Mouse (Mus musculus): ENCODE measurements around the gene Cic. TPM values are rescaled to one million over a fixed set of nuclear protein-coding genes. Genes with fewer than 3 reads are reported as not detected.

The Cic gene
- polyA plus RNA-seq, 1 experiment = 270 TPM

GRCm38 (mm10) chr7:25233061-25233460, 34.4 kb upstream of the Cic start:
- peak; percentile 76 for DNase-seq
- 4% methylated on average over 2 of the region's 2 CpGs for WGBS
- no peaks in the 10 kb centered on the region for H3K27me3 ChIP-seq (ENCODE audit: control insufficient read depth, insufficient read depth, low read length)
- TF ChIP-seq POLR2A (IDR thresholded peaks at IDR 0.05; ENCODE audit: control insufficient read depth, extremely low read depth, insufficient read depth, low read length, poor library complexity) (no peak), CTCF (IDR thresholded peaks at IDR 0.05; ENCODE audit: borderline replicate concordance, control insufficient read depth, extremely low read depth, insufficient read depth, low read length, poor library complexity) (no peak)
- H3K27ac ChIP-seq (ENCODE audit: control insufficient read depth, insufficient read depth, low read length) = peak overlapping the region; percentile 83
- peaks cover 28% of the 10 kb centered on the region for H3K36me3 ChIP-seq (ENCODE audit: control insufficient read depth, insufficient read depth, low read length)
- H3K4me3 ChIP-seq (ENCODE audit: control insufficient read depth, insufficient read depth, low read length) = no peak overlapping the region; the same call in 1 of the 2 replicates
- peaks cover 70% of the 10 kb centered on the region for H3K4me1 ChIP-seq (replicated peaks; ENCODE audit: control insufficient read depth, insufficient read depth, low read length)

GRCm38 (mm10) chr7:25235526-25235925, 32.0 kb upstream of the Cic start:
- 98% methylated on average over 5 of the region's 5 CpGs for WGBS
- DNase-seq = no peak
- Histone ChIP-seq H3K27me3 (ENCODE audit: control insufficient read depth, insufficient read depth, low read length) (no peaks in the 10 kb centered on the region), H3K27ac (ENCODE audit: control insufficient read depth, insufficient read depth, low read length) (no peak overlapping the region), H3K4me1 (replicated peaks; ENCODE audit: control insufficient read depth, insufficient read depth, low read length) (peaks cover 58% of the 10 kb centered on the region), H3K4me3 (ENCODE audit: control insufficient read depth, insufficient read depth, low read length) (no peak overlapping the region), H3K36me3 (ENCODE audit: control insufficient read depth, insufficient read depth, low read length) (peaks cover 9% of the 10 kb centered on the region)
- TF ChIP-seq POLR2A (IDR thresholded peaks at IDR 0.05; ENCODE audit: control insufficient read depth, extremely low read depth, insufficient read depth, low read length, poor library complexity) = no peak
- no peak for TF ChIP-seq CTCF (IDR thresholded peaks at IDR 0.05; ENCODE audit: borderline replicate concordance, control insufficient read depth, extremely low read depth, insufficient read depth, low read length, poor library complexity)

- under 1% methylated on average over 75 of the region's 76 CpGs for WGBS
- H3K4me1 ChIP-seq (replicated peaks; ENCODE audit: control insufficient read depth, insufficient read depth, low read length) = peaks cover 39% of the 10 kb centered on the region
Measured at GRCm38 (mm10) chr7:25237249-25238014, 30.1 kb upstream of the Cic start, which contains the start of gene Gsk3a. TSS of gene Gsk3a (minus strand) at chr7:25237851.

GRCm38 (mm10) chr7:25238015-25238706, 29.3 kb upstream of the Cic start:
- no peaks in the 10 kb centered on the region for H3K36me3 ChIP-seq (ENCODE audit: control insufficient read depth, insufficient read depth, low read length)
- H3K4me1 ChIP-seq (replicated peaks; ENCODE audit: control insufficient read depth, insufficient read depth, low read length) = peaks cover 31% of the 10 kb centered on the region
- TF ChIP-seq POLR2A (IDR thresholded peaks at IDR 0.05; ENCODE audit: control insufficient read depth, extremely low read depth, insufficient read depth, low read length, poor library complexity) (no peak; the same call in 1 of the 2 replicates), CTCF (IDR thresholded peaks at IDR 0.05; ENCODE audit: borderline replicate concordance, control insufficient read depth, extremely low read depth, insufficient read depth, low read length, poor library complexity) (no peak)
- H3K4me3 ChIP-seq (ENCODE audit: control insufficient read depth, insufficient read depth, low read length) = peak overlapping the region; percentile 36
- DNase-seq = peak; percentile 93
- H3K27me3 ChIP-seq (ENCODE audit: control insufficient read depth, insufficient read depth, low read length) = no peaks in the 10 kb centered on the region
- H3K27ac ChIP-seq (ENCODE audit: control insufficient read depth, insufficient read depth, low read length) = peak overlapping the region; percentile 77
- WGBS = under 1% methylated on average over 23 of the region's 23 CpGs

More at GRCm38 (mm10) chr7:25237249-25238014, 30.1 kb upstream of the Cic start, which contains the start of gene Gsk3a:
- peak within 1 kb of the TSS; percentile 77 for H3K27ac ChIP-seq (ENCODE audit: control insufficient read depth, insufficient read depth, low read length)
- TF ChIP-seq POLR2A (IDR thresholded peaks at IDR 0.05; ENCODE audit: control insufficient read depth, extremely low read depth, insufficient read depth, low read length, poor library complexity) (peak; percentile 88), CTCF (IDR thresholded peaks at IDR 0.05; ENCODE audit: borderline replicate concordance, control insufficient read depth, extremely low read depth, insufficient read depth, low read length, poor library complexity) (no peak)
- no peaks in the 10 kb centered on the region for H3K36me3 ChIP-seq (ENCODE audit: control insufficient read depth, insufficient read depth, low read length)
- H3K27me3 ChIP-seq (ENCODE audit: control insufficient read depth, insufficient read depth, low read length) = no peaks in the 10 kb centered on the region
- H3K4me3 ChIP-seq (ENCODE audit: control insufficient read depth, insufficient read depth, low read length) = peak within 1 kb of the TSS; percentile 83
- DNase-seq = peak; percentile 99

GRCm38 (mm10) chr7:25238829-25239623, 28.5 kb upstream of the Cic start:
- Histone ChIP-seq H3K27me3 (ENCODE audit: control insufficient read depth, insufficient read depth, low read length) (no peaks in the 10 kb centered on the region), H3K27ac (ENCODE audit: control insufficient read depth, insufficient read depth, low read length) (peak overlapping the region; percentile 59), H3K4me3 (ENCODE audit: control insufficient read depth, insufficient read depth, low read length) (peak overlapping the region; percentile 32), H3K4me1 (replicated peaks; ENCODE audit: control insufficient read depth, insufficient read depth, low read length) (peaks cover 23% of the 10 kb centered on the region), H3K36me3 (ENCODE audit: control insufficient read depth, insufficient read depth, low read length) (no peaks in the 10 kb centered on the region)
- 2% methylated on average over 30 of the region's 30 CpGs for WGBS
- peak; percentile 84 for DNase-seq
- TF ChIP-seq CTCF (IDR thresholded peaks at IDR 0.05; ENCODE audit: borderline replicate concordance, control insufficient read depth, extremely low read depth, insufficient read depth, low read length, poor library complexity) (peak; percentile 63; the same call in 1 of the 2 replicates), POLR2A (IDR thresholded peaks at IDR 0.05; ENCODE audit: control insufficient read depth, extremely low read depth, insufficient read depth, low read length, poor library complexity) (peak; percentile 55; the same call in 1 of the 2 replicates)

- Histone ChIP-seq H3K27ac (ENCODE audit: control insufficient read depth, insufficient read depth, low read length) (no peak overlapping the region), H3K36me3 (ENCODE audit: control insufficient read depth, insufficient read depth, low read length) (no peaks in the 10 kb centered on the region), H3K27me3 (ENCODE audit: control insufficient read depth, insufficient read depth, low read length) (no peaks in the 10 kb centered on the region), H3K4me1 (replicated peaks; ENCODE audit: control insufficient read depth, insufficient read depth, low read length) (peaks cover 8% of the 10 kb centered on the region), H3K4me3 (ENCODE audit: control insufficient read depth, insufficient read depth, low read length) (no peak overlapping the region)
- WGBS = 93% methylated on average over 7 of the region's 7 CpGs
- DNase-seq = no peak
- TF ChIP-seq POLR2A (IDR thresholded peaks at IDR 0.05; ENCODE audit: control insufficient read depth, extremely low read depth, insufficient read depth, low read length, poor library complexity) (no peak), CTCF (IDR thresholded peaks at IDR 0.05; ENCODE audit: borderline replicate concordance, control insufficient read depth, extremely low read depth, insufficient read depth, low read length, poor library complexity) (no peak)
Measured at GRCm38 (mm10) chr7:25240631-25241030, 26.9 kb upstream of the Cic start.

Data from thymus, adult 2 months (tissue).